ENCODE assay signal across 22 mouse cellular contexts in the genomic region with DNA sequence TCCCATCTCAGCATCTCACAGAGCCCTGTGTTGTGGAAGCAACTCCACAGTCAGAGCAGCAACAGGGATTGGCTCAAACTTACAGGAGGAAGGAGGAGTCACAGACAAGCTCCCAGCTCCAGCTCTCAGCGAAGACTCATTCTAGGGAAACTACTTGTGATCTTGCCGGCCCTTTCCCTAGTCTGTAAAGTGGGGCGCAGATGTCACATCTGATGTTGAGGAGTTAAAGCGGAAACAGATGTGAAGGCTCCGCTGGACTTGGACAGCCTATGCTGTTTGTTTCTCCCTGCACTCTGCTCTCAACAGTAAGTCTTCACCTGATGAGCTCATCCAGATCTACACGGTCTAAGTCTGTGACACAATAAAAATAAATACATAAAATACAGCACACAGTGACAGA.
DNase-seq lines count a peak whose midpoint lies in the region; ATAC-seq lines count a peak whose summit lies in the region.
"Had no signal": no experiment of that assay in that cellular context is flagged by ENCODE, and none has a peak within 500 bp of the region (broad histone marks: within the 10 kb centered on the region; RNA-seq: fewer than 3 reads in every experiment).

No protein-coding gene starts in this region.

- no peaks in the 10 kb centered on the region for H3K9me3 ChIP-seq in embryonic facial prominence, embryonic 10.5 days
- no peaks in the 10 kb centered on the region for H3K9me3 ChIP-seq in limb, embryonic 13.5 days
- H3K9me3 ChIP-seq: embryonic facial prominence, embryonic 12.5 days; forebrain, embryonic 12.5 days; heart, embryonic 13.5 days; hindbrain, embryonic 15.5 days had no signal

- no peak overlapping the region for H3K4me2 ChIP-seq in limb, embryonic 13.5 days (replicated peaks)
- H3K4me2 ChIP-seq: embryonic facial prominence, embryonic 12.5 days; forebrain, embryonic 12.5 days; heart, embryonic 13.5 days; hindbrain, embryonic 15.5 days had no signal

- 52% methylated on average over 6 of the region's 6 CpGs for WGBS in embryonic facial prominence, embryonic 10.5 days
- 40% methylated on average over 6 of the region's 6 CpGs for WGBS in limb, embryonic 13.5 days

- no peak overlapping the region for H3K9ac ChIP-seq in limb, embryonic 13.5 days
- H3K9ac ChIP-seq: embryonic facial prominence, embryonic 12.5 days; forebrain, embryonic 12.5 days; heart, embryonic 13.5 days; hindbrain, embryonic 15.5 days had no signal

- no peaks in the 10 kb centered on the region for H3K27me3 ChIP-seq in embryonic facial prominence, embryonic 10.5 days (replicated peaks; ENCODE audit: low read depth, poor library complexity, severe bottlenecking)
- peaks cover 33% of the 10 kb centered on the region for H3K27me3 ChIP-seq in limb, embryonic 13.5 days
- H3K27me3 ChIP-seq: embryonic facial prominence, embryonic 12.5 days; heart, embryonic 13.5 days had no signal

- no peaks in the 10 kb centered on the region for H3K36me3 ChIP-seq in embryonic facial prominence, embryonic 10.5 days (replicated peaks)
- H3K36me3 ChIP-seq in limb, embryonic 13.5 days: no peaks in the 10 kb centered on the region
- H3K36me3 ChIP-seq: embryonic facial prominence, embryonic 12.5 days; forebrain, embryonic 12.5 days; G1E; heart, embryonic 13.5 days; hindbrain, embryonic 15.5 days had no signal

- peak; percentile 29 for DNase-seq in embryo, embryonic 10 days (ENCODE audit: low spot score)
- no peak for DNase-seq in embryo, embryonic 9.5 days (ENCODE audit: extremely low spot score)
- DNase-seq in embryonic facial prominence, embryonic 10.5 days (ENCODE audit: low spot score): peak; percentile 26
- DNase-seq in spleen, postnatal 10 days (ENCODE audit: low spot score in 2 of 2): no peak
- DNase-seq in cerebellum, postnatal 10 days: no peak
- DNase-seq: adrenal gland, adult 8-10 months; B cell, adult 2 months; cerebellum, adult 11-12 months; cerebellum, adult 9-10 months; gastrocnemius, postnatal 36 days; heart, adult 11 months; heart, postnatal 36 days had no signal

- H3K27ac ChIP-seq in embryonic facial prominence, embryonic 10.5 days (replicated peaks): no peak overlapping the region
- no peak overlapping the region for H3K27ac ChIP-seq in limb, embryonic 13.5 days
- H3K27ac ChIP-seq: embryonic facial prominence, embryonic 12.5 days; forebrain, embryonic 12.5 days; heart, embryonic 13.5 days; hindbrain, embryonic 15.5 days had no signal

- H3K4me3 ChIP-seq in embryonic facial prominence, embryonic 10.5 days: no peak overlapping the region
- H3K4me3 ChIP-seq in limb, embryonic 13.5 days: no peak overlapping the region
- H3K4me3 ChIP-seq: embryonic facial prominence, embryonic 12.5 days; forebrain, embryonic 12.5 days; heart, embryonic 13.5 days; hindbrain, embryonic 15.5 days had no signal

- peak; percentile 54; the same call in 1 of the 2 replicates for ATAC-seq in limb, embryonic 13.5 days (ENCODE audit: low FRiP score, low read depth)
- no peak for ATAC-seq in cerebellum, adult (ENCODE audit: insufficient number of reproducible peaks, low FRiP score, low TSS enrichment)
- ATAC-seq: CD4-positive, CD25-positive, alpha-beta regulatory T cell, adult 4 months; forebrain, embryonic 16.5 days; intestine, embryonic 16.5 days had no signal

- H3K4me1 ChIP-seq in embryonic facial prominence, embryonic 10.5 days: peaks cover 6% of the 10 kb centered on the region
- H3K4me1 ChIP-seq in limb, embryonic 13.5 days: peaks cover 5% of the 10 kb centered on the region
- H3K4me1 ChIP-seq: embryonic facial prominence, embryonic 12.5 days; heart, embryonic 13.5 days had no signal

Comparison
In these comparisons a context has a peak if more than half of its experiments do, and no peak if none do; other contexts are left out.
1. DNase-seq: peak in embryo, embryonic 10 days (single experiment) and embryonic facial prominence, embryonic 10.5 days (single experiment); none in embryo, embryonic 9.5 days (single experiment), spleen, postnatal 10 days (0 of 2) and cerebellum, postnatal 10 days (0 of 2).